Mouse (Mus musculus): ENCODE data around the gene Timp4.

DNA sequence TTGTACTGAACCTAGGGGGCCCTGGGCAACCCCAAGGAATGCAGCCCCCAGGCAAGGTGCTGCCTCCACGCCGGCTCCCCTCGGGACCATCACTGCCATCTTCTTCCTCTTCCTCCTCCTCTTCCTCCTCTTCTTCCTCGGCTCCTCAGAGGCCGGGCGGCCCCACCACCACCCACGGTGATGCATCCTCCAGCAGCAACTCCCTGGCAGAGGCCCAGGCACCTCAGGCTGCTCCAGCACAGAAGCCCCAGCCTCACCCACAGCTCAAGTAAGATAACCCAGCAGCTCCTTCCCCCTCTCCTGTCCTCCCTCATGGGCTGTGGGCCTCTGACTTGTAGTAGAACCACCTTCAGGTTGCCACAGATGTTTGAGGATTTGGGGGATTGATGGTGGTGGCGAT, 26.1 kb upstream of the Timp4 start:
- TF ChIP-seq CTCF (IDR thresholded peaks at IDR 0.05; ENCODE audit: low read depth, low read length) (no peak), POLR2A (IDR thresholded peaks at IDR 0.05; ENCODE audit: extremely low read depth, insufficient read depth, low read length) (no peak)

Data from liver, adult 2 months (tissue).